Mouse (Mus musculus): ENCODE measurements around the gene Mtnr1b.
"Not testable (repeated sequence)": the region's sequence is repeated elsewhere in the genome, so short reads cannot be mapped to it uniquely, and the experiment has no call there.

Mtnr1b gene

DNA sequence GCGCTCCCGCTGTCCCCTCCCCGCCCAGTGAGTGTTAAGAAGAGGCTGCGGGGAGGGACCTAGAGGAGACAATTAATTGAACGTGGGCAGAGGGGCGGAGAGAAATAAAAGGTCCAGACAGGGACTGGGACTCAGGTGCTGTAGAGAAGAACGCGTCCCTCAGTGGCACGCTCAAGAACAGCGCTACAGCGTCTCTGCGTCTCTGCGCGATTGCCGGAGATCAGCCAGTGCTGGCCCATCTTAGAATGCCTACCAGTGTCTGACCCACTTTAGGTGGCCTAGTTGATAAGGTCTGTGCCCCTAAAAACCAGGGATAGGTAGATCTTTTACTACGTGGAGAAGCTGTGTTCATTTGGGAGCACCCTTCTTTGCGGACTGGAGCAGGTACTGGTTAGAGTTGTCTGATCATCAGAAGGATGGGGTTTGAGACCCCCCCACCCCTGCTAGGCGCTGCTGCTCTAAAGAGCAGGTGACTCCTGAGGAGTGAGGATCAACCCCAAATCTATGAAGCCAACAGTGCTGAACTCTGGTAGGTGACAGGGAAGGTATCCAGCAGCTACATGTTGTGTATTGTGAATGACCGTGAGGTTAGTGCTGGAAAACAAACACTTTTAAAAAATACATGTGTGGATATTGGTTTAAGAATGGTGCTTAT lies at the start of gene Mtnr1b:
TSS of gene Mtnr1b (minus strand) at position 51 of the 655 bp plus-strand sequence.
- DNase-seq, result no peak

DNA sequence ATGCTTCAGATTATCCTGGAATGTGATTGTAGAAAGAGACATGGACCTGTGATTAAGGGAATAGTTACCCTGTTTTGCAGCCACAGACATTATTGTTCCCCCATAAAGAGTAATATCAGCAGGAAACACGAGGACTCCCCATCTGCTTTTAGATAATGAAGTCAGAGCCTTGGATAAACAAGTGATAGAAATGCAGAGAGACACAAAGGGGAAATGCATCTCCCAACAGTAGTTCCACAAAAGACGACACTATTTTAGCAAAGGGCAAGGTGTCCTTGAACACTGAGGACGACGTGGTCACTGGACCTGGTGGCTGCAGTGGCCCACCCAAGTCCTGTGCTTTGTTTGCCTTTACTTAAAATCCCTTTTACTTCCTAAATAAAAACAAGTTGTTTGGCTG lies 45.9 kb upstream of the Mtnr1b start:
- DNase-seq, result no peak

DNA sequence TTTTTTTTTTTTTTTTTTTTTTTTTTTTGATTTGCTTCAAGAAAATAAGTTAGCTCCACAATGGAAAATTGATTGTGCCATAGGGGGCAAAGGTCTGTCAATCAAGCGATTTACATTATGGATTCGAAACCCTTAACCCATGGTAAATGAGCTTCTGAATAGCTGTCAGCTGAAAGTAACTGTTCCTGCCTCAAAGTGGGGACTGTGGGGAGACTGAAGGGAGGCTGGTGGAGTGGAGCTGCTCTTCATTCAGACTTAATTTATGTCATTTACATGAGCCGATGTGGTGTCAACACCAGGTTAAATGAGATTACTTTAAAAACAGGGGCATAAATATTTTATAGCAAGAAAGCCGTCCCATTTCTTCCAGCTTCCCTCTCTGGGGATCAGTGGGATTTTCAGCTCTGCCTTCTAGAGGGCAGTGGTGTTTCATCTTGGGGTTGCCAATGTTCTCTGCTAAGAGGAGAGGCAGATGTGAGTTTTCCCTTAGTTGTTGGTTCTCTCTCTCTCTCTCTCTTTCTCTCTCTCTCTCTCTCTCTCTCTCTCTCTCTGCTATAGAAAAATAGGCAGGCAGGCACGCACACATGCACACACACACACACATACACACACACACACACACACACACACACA lies 45.1 kb upstream of the Mtnr1b start:
- peak; percentile 8 for DNase-seq

DNA sequence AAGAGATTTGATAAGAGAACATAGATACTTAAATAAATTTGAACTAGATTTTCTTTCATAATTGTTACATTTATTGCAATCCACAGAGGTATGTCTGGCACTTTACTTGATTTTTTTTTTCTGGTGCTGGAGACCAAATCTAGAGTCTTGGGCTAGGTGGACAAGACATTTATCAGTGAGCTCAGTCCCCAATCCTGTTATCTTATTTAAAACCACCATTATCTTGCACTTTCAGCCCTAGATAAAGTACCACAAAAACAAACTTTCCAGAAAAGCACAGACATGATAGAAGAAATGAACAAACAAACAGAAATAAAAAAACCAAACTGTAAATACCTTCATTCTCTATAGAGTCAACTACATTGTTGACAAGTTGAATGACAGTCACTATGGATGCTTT lies 42.2 kb upstream of the Mtnr1b start:
- no peak for DNase-seq

DNA sequence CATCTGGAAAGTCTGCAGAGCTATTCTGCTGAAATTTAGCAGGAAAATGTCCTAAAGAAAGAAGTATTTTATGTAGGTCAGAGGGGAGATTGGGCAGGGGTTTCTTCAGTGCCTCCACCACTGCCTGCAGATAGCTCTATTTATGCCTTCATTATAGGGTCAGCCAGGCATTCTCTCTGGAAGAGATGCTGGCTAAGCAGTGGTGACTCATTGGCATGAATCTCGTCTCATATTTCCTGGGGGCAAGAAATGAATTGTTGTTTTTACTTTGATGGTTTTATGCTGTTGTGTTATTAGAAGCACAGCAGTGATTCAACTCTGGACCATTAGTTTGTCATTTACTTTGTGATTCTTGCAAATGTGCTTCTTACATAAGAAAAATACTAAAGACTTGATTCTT lies 38.4 kb upstream of the Mtnr1b start:
- no peak for DNase-seq

DNA sequence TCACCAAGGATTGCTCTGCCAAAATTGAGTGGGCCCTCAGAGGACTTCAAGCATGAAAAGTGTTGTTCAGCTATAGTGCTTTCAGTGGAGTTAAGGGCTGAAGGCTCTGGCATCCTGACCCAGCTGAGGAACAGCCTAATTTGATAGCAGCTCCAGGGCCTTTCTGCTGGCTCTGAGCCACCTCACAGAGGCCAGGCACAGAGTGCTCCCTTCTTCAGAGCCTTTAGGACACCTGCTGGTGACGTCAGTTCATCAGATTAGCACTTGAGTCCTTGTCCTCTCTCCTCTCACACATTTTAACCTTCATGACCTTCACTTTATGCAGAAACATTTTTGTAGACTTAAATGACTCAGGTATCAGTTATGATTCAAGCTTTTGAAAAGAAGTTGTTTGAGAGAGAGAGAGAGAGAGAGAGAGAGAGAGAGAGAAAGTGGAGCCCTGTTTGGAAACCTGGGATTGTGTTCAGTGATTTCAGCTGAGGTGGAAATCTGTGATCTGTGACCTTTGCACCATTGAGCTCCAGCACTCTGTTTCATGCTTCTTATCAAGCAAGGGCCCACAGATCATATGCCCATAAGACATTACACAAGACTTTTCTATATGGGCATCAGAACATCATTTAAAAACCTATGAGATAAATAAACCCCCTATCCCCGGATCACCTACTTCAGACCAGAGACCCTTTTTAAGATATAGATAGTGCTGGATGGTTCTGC lies 35.2 kb upstream of the Mtnr1b start:
- no peak for DNase-seq

DNA sequence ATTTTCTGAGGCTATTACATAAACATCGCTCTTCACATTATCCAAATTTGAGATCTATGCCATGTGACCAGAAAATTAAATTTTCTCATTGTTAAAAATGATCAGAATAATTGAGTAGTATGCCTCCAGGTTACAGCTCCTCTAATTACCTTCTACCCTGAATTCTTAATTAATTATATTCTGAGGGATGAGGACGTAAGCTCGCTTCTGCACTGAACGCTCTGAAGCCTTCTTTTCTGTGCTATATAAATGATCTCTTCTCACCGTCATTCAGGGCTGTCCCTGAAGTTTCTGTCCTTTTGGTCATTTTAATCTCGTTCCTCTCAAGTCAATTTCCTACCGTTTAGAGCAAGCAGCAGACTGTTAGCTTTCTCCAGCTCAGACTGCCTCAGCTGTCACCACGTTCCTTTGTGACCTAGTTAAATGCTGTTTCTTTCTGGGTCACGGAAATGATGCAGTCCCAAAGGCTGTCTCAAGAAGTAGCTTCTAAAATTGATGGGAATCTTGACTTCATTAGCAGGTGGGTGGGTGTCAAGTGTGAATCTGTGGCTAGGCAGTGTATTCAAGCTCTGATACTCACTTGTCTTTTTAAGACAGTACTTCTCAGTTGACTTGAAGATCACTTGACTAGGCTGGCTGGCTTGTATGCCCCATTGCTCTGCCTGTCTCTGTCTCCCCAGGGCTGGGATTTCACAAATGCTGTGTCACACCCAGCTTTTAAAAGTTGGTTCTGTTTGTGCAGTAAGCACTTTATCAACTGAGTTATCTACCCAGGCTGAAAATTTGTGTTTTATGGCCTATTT lies 29.8 kb upstream of the Mtnr1b start:
- DNase-seq, result no peak

DNA sequence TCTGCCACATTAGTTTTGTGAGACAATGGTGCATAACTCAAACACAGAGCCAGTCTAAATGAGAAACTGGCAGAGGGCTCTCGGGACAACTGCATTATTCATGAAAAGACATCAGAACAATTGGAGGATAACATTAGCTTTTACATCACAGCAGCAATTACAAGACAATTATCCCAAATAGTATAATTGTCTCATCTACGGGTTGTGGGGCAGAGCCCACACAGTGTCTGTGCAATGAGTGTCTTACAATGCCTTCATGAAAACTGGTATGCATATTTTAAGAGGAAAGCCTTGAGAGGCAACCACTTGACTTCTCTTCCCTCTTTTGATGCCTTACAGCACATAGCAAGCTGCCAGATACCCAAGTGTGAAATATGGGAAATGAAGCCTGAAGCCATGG lies 23.8 kb upstream of the Mtnr1b start:
- no peak for DNase-seq

DNA sequence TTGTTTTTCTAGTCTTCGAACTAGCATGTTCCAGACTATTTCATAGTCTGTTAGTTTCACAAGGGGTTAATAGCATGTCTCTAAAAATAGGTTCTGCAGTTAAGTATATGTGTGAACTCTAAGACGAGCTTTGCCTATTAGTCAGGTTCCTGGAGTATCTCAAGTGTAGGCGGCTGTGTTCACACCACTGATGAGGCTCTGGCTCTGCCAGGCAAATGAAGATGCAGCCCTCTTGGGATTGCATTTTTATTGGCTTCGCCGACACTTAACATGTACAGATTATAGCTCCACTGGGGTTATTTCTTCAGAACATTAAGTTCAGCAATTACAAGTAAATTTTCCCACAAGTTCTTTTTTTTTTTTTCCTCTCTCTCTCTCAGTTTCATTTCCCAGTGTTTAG lies 12.4 kb upstream of the Mtnr1b start:
- DNase-seq, result no peak

DNA sequence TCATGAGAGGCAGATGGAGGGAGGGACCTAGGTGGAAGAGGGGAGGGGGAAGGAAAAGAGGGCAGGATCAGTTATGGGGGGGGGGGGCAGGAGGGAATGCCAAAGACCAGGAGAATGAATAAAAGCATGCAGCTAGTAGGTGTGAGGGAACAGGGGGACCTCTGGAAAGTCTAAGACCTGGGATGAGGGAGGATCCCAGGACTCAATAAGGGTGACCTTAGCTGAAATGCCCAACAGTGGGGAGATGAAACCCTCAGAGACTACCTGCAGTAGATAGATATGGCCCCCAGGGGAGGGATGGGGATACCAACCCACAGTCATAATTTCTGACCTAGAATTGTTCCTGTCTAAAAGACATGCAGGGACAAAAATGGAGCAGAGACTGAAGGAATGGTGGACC lies 6.4 kb upstream of the Mtnr1b start:
- DNase-seq, result no peak

DNA sequence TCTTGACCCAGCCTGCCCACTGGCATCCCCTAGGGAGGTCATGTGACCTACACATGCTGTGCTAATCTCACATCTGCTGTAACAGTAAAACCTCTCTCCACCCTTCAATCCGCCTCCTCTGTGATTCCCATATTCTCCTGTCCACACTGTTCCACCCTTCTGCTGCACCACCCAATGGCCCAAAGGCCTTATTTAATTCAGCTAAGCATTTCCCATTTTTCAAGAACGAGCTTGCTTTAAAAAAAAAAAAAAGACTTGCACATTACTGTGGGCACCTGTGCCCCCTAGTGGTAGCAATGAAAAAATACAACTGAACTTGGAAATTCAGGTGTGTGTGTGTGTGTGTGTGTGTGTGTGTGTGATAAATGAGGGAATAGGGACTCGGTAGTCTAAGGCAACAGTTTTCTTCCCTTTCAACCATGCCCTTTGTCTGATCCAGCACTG lies 5.8 kb upstream of the Mtnr1b start:
- DNase-seq, result peak; percentile 38

DNA sequence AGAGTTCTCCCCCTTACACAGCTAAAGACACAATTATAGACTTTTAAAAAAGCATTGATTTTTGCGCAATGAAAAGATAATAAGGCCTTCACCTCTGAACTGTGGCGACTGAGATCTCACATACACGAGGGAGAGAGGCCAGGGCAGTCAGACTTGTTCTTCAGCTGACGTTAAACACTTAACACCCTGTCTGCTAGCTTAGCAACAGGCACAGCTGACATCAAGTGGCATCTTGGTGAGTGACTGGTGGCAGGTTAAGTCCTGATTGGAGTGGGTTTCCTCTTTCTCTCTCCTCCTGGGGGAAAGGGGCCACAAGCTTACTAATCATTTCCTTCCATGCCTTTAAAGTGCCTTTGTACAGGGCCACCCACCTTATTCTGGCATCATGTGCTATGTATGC lies 4.3 kb downstream of the Mtnr1b start:
- no peak for DNase-seq

DNA sequence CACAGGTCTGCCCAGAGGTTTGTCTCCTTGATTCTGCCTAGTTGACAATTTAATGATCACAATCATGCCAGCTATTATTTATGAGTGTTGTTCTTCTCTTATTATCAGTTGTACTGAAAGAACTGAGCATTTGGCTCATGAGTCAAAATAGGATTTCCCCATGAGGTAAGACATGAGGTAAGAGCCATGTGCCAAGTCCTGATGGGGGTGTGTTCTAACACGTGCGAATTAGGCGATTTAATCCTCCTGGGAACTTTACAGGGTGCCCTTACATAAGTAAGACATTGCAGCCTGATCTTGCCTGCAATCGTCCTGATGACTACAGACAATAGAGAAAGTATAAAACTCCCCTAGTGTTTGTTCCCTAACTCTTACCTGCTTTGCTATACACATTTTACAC lies 4.9 kb downstream of the Mtnr1b start:
- no peak for DNase-seq

DNA sequence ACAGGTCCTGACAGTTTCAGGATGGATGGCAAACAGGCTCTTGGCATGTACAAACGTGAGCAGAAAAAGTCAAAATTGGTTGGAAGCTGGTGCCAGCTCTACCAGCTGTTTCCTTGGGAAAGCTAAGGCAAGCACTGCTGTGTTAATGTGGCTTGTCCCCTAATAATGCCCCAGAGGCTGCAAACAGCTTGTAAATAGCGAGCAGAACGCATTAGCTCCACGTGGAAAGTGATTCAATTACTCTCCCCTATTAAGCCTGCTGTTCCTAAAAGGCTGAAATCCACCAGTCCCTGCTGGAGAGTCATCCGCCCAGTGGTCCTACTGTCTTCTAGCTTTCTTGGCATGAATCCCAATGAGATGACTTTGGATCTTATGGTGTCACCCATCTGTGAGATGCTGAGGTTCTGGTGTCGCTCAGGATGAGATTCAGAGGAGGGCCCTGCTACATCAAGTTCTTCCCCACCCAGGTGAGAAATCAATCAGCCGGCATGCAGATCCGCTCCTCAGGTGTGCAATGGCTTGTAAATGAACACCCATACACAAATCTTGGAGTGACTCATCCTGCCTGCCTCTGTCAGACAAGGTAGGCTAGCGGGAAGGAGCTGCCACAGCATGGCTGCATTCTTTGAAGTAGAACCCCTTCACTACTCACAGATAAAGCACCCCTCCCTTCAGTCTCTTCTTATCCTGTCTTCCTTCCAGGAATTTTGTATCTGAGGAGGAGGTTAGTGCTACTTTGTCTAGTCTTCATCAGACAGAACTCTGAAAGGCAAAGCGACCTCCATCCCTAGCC lies 7.9 kb downstream of the Mtnr1b start:
- no peak for DNase-seq

DNA sequence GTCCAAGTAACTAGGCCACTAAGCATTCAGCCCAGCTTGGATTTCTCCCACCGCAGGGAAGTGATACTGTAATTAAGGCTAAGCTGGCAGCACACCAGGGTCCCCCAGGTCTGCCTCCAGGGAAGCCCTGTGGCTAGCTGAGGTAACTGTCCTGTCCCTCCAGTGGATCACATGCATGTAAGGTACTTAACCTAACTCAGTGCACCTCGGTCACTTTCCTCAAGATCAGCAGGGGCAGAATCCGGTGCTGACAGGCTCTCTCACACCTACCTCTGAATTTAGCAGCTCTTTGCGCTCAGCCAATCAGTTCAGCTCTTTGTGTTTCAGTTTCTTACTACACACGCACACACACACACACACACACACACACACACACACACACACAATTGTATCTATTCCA lies 13.0 kb downstream of the Mtnr1b start:
- no peak for DNase-seq

DNA sequence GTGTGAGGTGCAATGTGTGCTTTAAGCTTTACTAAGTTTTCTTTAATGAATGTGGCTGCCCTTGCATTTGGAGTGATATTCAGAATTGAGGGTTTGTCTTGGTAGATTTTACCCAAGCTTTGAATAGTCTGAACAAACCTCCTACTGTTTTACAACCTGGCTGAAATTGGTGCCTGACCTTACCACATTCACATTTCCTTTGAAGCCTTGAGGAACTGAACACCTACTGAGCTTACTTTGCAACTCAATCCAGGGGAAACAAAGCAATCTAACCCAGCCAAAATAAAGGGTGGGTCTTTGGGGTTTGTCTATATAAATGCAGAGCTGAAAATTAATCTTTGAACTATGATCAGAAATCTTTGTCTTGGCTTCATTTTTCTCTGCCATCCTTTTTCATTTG lies 23.6 kb downstream of the Mtnr1b start:
- no peak for DNase-seq

DNA sequence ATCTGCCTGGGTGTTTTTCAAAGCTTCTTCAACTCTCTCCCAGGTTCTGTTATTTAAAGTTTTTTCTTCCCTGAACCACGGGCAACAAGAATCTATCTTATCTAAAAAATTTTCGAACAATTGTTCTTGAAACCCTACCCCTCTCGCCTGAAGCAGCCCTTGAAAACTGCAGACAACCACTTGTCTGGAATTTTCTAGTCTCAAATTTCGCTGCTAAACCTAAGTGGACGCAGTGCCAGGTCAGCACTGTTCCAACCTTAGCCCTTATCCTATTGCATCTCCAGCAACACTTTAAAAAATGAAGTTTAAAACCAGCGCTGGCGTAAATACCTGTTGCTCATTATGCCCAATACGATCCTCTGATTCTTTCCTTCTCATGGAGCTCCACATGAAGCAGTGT lies 29.0 kb downstream of the Mtnr1b start:
- no peak for DNase-seq

DNA sequence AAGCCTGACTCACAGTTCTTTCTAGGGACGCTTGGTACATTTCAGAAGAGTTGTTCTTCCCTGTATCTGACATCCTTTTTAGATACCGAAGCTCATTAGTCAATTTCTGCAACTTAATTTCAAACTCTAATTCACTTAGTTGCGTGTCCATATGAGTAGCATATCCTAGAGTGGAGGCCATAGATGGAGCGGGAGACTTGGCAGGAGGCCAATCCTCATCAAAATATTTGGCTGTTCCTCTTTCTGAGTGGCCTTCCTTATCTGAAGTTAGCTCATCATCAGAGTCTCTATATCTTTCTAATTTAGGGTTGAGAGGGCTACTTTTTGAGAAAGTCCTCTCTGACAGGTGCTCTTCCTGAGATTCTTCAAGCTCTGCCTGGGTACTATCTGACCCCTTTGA lies 29.4 kb downstream of the Mtnr1b start:
- DNase-seq, result not testable (repeated sequence)

DNA sequence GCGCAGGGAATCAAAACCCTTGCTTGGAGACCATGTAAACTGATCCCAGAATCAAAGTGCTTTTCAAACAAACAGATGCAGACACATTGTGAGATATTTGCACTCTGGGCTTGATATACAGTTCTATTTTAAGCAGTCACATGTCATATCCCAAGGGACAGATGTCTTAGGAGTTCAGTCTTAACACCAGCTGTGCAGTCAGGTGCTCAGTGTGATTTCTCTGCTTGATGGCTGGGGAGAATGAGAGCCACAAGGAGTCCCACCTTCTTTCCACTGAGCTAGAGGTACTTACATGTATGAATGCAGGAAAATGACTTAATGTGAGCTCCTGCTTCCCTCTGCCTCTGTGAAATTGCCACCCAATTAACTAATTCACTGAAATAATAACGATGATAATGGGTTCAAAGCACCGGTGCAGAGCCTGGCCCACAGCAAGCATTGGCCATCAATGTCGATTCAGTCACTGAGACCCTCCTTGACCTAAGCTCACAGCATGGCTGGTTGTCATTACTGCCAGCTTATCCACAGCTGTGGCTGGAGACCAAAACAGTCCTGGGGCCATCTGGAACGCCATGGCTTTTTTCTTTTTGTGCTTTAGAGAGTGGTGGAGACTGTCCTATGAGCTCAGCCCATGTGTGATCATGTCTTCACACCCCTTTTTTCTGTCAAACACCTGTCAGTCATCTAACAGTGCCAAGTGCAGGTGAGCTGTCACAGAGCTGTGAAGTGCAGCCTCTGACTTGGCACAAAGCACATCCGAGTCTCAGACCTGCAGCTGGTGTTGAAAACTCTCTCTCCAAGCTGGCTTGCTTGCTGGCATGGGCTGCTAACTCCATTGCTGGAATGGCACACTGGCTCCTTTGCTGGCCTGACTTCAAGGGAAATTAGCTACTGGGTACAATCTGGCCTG lies 61.1 kb downstream of the Mtnr1b start:
- DNase-seq, result no peak

DNA sequence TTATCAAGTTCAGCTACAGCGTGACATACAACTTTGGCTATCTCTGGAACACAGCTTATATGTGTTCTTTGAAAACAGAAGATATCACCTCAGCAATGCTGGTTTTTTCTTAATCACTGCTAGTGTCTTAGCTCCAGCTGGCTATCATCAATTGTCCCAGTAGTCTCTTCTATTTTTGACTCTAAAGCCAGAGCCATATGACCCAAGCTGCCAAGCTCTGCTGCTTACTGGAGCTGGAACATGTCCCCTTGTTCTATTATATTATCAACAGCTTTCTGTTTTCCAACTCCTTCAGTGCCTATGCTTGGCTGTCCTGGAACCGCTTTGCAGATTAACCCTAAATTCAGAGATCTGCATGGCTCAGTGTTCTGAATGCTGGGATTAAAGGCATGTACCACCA lies 70.1 kb downstream of the Mtnr1b start:
- no peak for DNase-seq

DNA sequence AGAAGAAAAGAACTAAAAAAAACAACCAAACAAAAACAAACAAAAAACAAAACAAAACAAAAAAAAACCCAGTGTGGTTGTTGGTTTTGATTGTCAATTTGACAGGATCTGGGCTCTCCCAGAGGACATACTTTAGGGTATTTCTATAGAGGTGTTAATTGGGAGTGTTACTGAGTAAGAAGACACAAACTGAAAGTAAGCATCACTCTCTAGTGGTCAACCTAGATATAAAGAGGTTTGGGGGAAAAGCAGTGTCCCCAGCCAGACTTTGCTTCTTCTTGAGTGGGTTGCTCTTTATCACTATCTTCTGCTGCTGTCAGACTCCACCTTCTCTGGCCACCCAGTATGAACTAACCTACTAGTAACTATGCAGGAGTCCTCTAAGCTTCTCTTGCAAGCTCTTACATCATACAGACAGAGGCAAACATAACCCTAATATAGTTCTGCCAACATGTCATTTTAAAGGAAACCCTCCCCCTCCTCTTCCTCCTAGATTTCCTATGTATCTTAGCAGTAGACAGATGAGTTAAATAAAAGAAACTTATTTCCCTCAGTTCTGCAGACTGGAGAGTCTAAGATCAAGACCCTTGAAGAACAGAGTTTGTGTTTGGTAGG lies 71.8 kb downstream of the Mtnr1b start:
- DNase-seq, result no peak
